Mouse (Mus musculus) liver, postnatal 0 days (tissue): Measurements from ENCODE around the gene Vkorc1l1. TPM values are rescaled to one million over a fixed set of nuclear protein-coding genes. Genes with fewer than 3 reads are reported as not detected.

Experiments
- ATAC-seq: fragments of 200-750 bp; cut with Nextera tagmentation; 2 replicates; pipeline ENCODE4 v1.8.0; 2017; ENCODE audit warnings: mild to moderate bottlenecking, moderate library complexity
- DNase-seq: peaks from one replicate; pipeline ENCODE4 v3.0.0-alpha.2; 2016
- H3K27ac ChIP-seq: fragments of 300-500 bp; sonication (generic); 2 replicates; pipeline ENCODE4 v1.5.1; 2014; ENCODE audit warnings: antibody characterized with exemption, moderate library complexity, mild to moderate bottlenecking, low read depth
- H3K27me3 ChIP-seq: fragments of 300-500 bp; sonication (generic); 2 replicates; pipeline ENCODE4 v1.6.1; 2014; ENCODE audit warnings: low read length, control low read depth, mixed read lengths; ENCODE audit not compliant: insufficient read depth
- H3K36me3 ChIP-seq: fragments of 300-500 bp; sonication (generic); replicated peaks from 2 replicates; pipeline ENCODE4 v1.6.1; 2014; ENCODE audit warnings: mild to moderate bottlenecking, control low read depth, low read length, moderate library complexity, mixed read lengths; ENCODE audit not compliant: insufficient read depth
- H3K4me1 ChIP-seq: fragments of 300-500 bp; sonication (generic); 2 replicates; pipeline ENCODE4 v1.6.1; 2014; ENCODE audit warnings: antibody characterized with exemption, mild to moderate bottlenecking, control low read depth; ENCODE audit not compliant: insufficient read depth
- H3K4me2 ChIP-seq: fragments of 300-500 bp; sonication (generic); 2 replicates; pipeline ENCODE4 v1.6.1; 2014; ENCODE audit warnings: low read depth, mild to moderate bottlenecking, low read length, moderate library complexity, mixed read lengths
- H3K4me3 ChIP-seq: fragments of 300-500 bp; sonication (generic); 2 replicates; pipeline ENCODE4 v1.5.1; 2014; ENCODE audit warnings: low read depth, low read length
- H3K9ac ChIP-seq: fragments of 300-500 bp; sonication (generic); replicated peaks from 2 replicates; pipeline ENCODE4 v1.6.1; 2014; ENCODE audit warnings: mild to moderate bottlenecking, moderate library complexity
- H3K9me3 ChIP-seq: fragments of 300-500 bp; sonication (generic); 2 replicates; pipeline ENCODE4 v1.6.1; 2016; ENCODE audit warnings: mild to moderate bottlenecking, control low read depth, low read length, mixed read lengths
- CTCF ChIP-seq: sonication (generic); IDR thresholded peaks from 2 replicates; pipeline ENCODE4 v1.5.1; 2016; ENCODE audit warnings: antibody characterized with exemption, low read depth
- EP300 ChIP-seq: IDR thresholded peaks from 2 replicates; pipeline ENCODE4 v1.6.1; 2016; ENCODE audit warnings: antibody characterized with exemption, low read depth, mild to moderate bottlenecking
- WGBS: fragments of 180-500 bp; shearing (Covaris S2); extraction: QIAGEN DNeasy Blood & Tissue Kit; methylation state at CpG from one replicate; pipeline ENCODE4 v1.1.7; 2014; ENCODE audit not compliant: insufficient replicate concordance; 5-methylcytosine and 5-hydroxymethylcytosine counted together
- polyA plus RNA-seq: library from polyadenylated mRNA; unstranded; fragments of >200 nt; fragmentation: Nextera tagmentation; extraction: Ambion mirVana; gene quantifications from 2 replicates; pipeline ENCODE4 v1.2.1, GENCODE M21; 2015

The Vkorc1l1 gene
- polyA plus RNA-seq, 1 experiment from 2014 or later, result 18.2 TPM

DNA sequence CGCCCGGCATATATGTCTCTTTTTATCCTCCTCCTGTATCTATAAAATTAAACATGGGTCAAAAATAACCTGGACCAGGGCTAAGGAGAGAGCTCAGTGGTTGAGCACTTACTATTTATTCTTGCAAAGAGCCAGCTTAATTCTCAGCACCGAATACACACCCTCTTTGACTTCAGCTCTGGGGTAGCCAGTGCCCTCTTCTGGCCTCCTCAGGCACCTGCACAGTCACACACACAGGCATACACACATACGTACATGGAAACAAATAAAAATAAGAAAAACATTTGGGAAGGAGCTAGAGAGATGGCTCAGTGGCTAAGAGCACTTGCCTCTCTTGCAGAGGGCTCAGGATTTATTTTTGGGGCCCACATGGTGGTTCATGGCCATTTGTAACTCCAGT is 19.8 kb upstream of the Vkorc1l1 start:
- no peak overlapping the region for H3K9ac ChIP-seq
- H3K4me3 ChIP-seq, result no peak overlapping the region
- H3K4me1 ChIP-seq, result peaks cover 2% of the 10 kb centered on the region; the same call in 1 of the 2 replicates
- no peaks in the 10 kb centered on the region for H3K36me3 ChIP-seq
- H3K4me2 ChIP-seq, result no peak overlapping the region
- WGBS, result 95% methylated on average over 4 of the region's 4 CpGs
- TF ChIP-seq CTCF (no peak), EP300 (no peak)
- H3K27ac ChIP-seq, result no peak overlapping the region
- DNase-seq (no peak), ATAC-seq (no peak)
- H3K9me3 ChIP-seq, result no peaks in the 10 kb centered on the region
- no peaks in the 10 kb centered on the region for H3K27me3 ChIP-seq

DNA sequence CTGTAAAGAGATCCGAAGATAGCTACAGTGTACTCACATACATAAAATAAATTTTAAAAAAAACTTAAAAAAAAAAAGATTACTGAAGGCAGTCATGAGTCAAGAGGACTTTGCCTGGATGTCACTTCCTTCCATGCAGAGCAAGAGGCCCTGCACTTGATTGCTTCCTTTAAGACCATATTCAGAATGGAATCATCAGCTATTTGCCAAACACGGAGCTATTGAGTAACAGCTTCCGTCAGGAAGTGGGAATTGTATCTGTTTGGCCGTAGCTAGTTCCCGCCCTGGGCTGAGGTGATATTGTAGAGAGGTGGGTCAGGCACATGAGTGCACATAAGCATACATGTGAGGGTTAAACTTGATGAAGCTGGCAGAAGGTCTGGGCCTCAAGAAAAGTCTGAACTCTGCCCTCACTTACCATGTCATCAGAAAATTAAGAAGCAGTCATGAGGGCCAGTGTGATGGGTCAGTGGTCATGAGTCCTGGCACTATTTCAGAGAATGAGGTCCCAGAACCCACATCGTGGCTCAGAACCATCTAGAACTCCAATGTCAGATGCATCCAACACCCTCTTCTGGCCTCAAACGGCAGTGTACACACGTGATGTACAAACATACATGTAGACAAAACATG is 16.8 kb upstream of the Vkorc1l1 start:
- DNase-seq, result no peak
- Histone ChIP-seq H3K9ac (no peak overlapping the region), H3K36me3 (no peaks in the 10 kb centered on the region), H3K4me1 (peaks cover 4% of the 10 kb centered on the region), H3K4me2 (no peak overlapping the region), H3K27ac (no peak overlapping the region), H3K9me3 (no peaks in the 10 kb centered on the region), H3K27me3 (no peaks in the 10 kb centered on the region), H3K4me3 (no peak overlapping the region)
- WGBS, result 61% methylated on average over 8 of the region's 8 CpGs
- TF ChIP-seq EP300 (no peak), CTCF (no peak)
- ATAC-seq, result peak; percentile 43

DNA sequence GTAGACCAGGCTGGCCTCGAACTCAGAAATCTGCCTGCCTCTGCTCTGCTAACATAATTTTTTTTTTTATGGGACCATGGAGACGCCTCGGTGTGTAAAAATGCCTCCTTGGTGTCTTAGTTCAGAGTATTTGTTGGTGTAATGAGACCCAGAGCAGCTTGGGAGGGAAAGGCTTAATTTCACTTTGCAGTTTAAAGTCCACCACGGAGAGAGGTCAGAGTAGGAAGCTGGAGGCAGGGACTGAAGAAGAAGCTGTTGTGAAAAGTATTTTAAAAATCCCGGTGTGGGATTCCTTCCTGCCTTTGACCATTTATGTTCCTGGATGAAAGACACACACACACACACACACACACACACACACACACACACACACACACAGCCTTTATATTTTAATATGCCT is 15.8 kb upstream of the Vkorc1l1 start:
- Histone ChIP-seq H3K9me3 (no peaks in the 10 kb centered on the region), H3K36me3 (no peaks in the 10 kb centered on the region), H3K4me3 (no peak overlapping the region), H3K27me3 (no peaks in the 10 kb centered on the region), H3K9ac (no peak overlapping the region), H3K27ac (no peak overlapping the region), H3K4me2 (no peak overlapping the region), H3K4me1 (peaks cover 11% of the 10 kb centered on the region)
- TF ChIP-seq EP300, result no peak
- TF ChIP-seq CTCF, result no peak
- 58% methylated on average over 5 of the region's 5 CpGs for WGBS
- ATAC-seq (no peak), DNase-seq (no peak)

DNA sequence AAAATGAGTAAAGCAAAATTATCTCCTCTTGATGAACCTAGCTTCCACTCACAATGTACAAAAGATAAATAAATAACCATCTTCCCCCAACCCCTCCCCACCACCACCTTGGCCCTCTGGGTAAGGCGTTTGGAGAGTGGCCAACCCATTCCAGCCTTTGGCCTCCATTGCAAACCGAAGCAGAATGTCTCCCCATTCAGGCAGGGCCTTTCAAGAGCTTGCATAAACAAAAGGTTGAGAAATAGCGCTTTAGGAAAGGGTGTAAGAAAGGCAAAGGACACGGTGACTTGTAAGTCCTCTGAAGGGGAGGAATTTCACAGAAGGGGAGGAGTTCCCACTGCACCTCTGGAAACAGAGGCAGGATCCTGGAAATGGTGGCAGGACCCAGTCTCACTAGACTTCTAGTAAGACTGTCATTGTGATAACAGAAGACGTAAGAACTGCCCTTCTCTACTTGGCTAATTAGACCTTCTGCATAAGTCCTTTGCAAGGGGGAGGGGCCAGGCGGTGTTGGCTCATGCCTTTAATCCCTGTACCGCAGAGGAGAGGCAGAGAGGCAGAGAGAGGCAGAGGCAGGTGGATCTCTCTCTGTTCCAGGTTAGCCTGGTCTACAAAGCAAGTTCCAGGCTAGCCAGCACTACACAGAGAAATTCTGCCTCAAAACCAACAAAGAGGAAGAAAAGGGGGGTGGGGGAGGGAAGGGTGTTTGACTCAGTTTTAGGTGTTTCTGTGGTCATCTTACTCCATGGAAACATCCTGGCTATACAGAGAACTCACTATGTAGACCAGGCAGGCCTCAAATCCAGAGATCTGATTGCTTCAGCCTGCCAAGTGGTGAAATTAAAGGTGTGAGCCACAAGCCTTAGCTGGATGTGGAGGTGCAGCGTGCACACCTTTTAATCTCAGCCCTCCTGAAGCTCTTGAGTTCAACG is 11.6 kb upstream of the Vkorc1l1 start:
- peak; percentile 42 for DNase-seq
- no peaks in the 10 kb centered on the region for H3K27me3 ChIP-seq
- no peak for TF ChIP-seq EP300
- no peak for TF ChIP-seq CTCF
- H3K4me1 ChIP-seq, result peaks cover 8% of the 10 kb centered on the region
- no peak overlapping the region for H3K4me3 ChIP-seq
- H3K4me2 ChIP-seq, result peak overlapping the region; percentile 44
- H3K9me3 ChIP-seq, result no peaks in the 10 kb centered on the region
- no peaks in the 10 kb centered on the region for H3K36me3 ChIP-seq
- H3K27ac ChIP-seq, result peak overlapping the region; percentile 76
- WGBS, result 39% methylated on average over 9 of the region's 9 CpGs
- ATAC-seq, result peak; percentile 59; the same call in 1 of the 2 replicates
- H3K9ac ChIP-seq, result no peak overlapping the region

DNA sequence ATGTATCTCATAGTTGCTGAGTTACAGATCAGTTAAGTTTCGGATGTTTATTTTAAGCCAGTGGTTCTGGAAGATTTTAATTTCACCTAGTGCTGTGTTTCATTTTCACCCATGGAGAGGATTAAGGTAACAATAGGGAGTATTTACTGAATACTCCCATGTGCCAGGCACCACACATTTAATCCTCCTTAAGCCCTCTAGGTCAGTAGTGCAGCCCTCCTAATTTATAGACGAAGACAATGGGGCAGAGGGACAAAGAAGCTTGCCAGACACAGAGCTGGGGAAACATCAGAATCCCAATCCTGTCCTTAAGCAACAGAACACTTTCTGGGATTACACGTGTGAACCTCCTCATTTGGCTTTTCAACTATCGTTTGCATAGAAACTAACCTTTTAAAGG is 4.8 kb upstream of the Vkorc1l1 start:
- H3K4me3 ChIP-seq, result no peak overlapping the region
- H3K36me3 ChIP-seq, result no peaks in the 10 kb centered on the region
- ATAC-seq (no peak), DNase-seq (no peak)
- TF ChIP-seq CTCF (no peak), EP300 (no peak)
- H3K27ac ChIP-seq, result no peak overlapping the region
- H3K9me3 ChIP-seq, result no peaks in the 10 kb centered on the region
- no peak overlapping the region for H3K9ac ChIP-seq
- no peaks in the 10 kb centered on the region for H3K4me1 ChIP-seq
- H3K27me3 ChIP-seq, result no peaks in the 10 kb centered on the region
- WGBS, result 71% methylated on average over 4 of the region's 4 CpGs
- no peak overlapping the region for H3K4me2 ChIP-seq

DNA sequence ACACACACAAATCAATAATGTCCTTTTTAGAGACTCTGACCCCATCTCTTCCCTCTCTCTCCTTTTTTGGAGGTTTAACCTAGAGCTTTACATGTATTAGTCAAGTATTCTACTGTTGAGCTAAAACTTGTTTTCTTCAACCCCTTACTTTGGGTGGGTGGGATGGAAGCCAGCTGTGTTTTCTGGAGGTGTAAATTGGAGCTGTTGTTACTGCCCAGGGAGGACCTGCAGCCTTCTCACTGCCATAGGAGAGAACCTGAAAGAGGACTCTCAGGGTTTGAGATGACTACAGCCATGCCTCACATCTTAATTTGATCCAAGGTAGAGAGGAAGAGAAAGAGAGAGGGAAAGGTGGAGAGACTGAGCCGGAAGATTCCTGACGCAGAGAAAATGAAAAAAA is 1.5 kb upstream of the Vkorc1l1 start:
- no peak for TF ChIP-seq EP300
- no peak for TF ChIP-seq CTCF
- Histone ChIP-seq H3K27me3 (no peaks in the 10 kb centered on the region), H3K36me3 (no peaks in the 10 kb centered on the region), H3K9ac (no peak overlapping the region), H3K4me2 (peak overlapping the region; percentile 62), H3K4me1 (peaks cover 4% of the 10 kb centered on the region), H3K9me3 (no peaks in the 10 kb centered on the region), H3K27ac (no peak overlapping the region), H3K4me3 (no peak overlapping the region)
- ATAC-seq (no peak), DNase-seq (no peak)
- 43% methylated on average over 2 of the region's 2 CpGs for WGBS
